Mouse (Mus musculus): ENCODE data around the gene Slc35c1. TPM values are rescaled to one million over a fixed set of nuclear protein-coding genes. Genes with fewer than 3 reads are reported as not detected.
"Not testable (repeated sequence)": the region's sequence is repeated elsewhere in the genome, so short reads cannot be mapped to it uniquely, and the experiment has no call there.

Gene Slc35c1
- polyA plus RNA-seq, 1 experiment, result 16.2 TPM

- WGBS, result 38% methylated on average over 23 of the region's 23 CpGs
- DNase-seq, result no peak
- no peaks in the 10 kb centered on the region for H3K27me3 ChIP-seq (ENCODE audit: control insufficient read depth, insufficient read depth, low read length)
- peak overlapping the region; percentile 41 for H3K4me3 ChIP-seq (replicated peaks; ENCODE audit: insufficient read depth, low read depth, low read length)
- H3K4me1 ChIP-seq (ENCODE audit: control insufficient read depth, insufficient read depth, low read length), result no peaks in the 10 kb centered on the region; the same call in 1 of the 2 replicates
- no peak for TF ChIP-seq POLR2A (IDR thresholded peaks at IDR 0.05; ENCODE audit: borderline replicate concordance, insufficient read depth, low read length)
- TF ChIP-seq CTCF (IDR thresholded peaks at IDR 0.05; ENCODE audit: borderline replicate concordance, insufficient read depth, low read depth, low read length), result no peak
- no peak overlapping the region for H3K27ac ChIP-seq (ENCODE audit: insufficient read depth, low read length)
Measured at GRCm38 (mm10) chr2:92484256-92485025, 24.1 kb upstream of the Slc35c1 start.

- no peak overlapping the region for H3K27ac ChIP-seq (ENCODE audit: insufficient read depth, low read length)
- 59% methylated on average over 5 of the region's 5 CpGs for WGBS
- no peak for DNase-seq
- no peaks in the 10 kb centered on the region for H3K27me3 ChIP-seq (ENCODE audit: control insufficient read depth, insufficient read depth, low read length)
- H3K4me3 ChIP-seq (replicated peaks; ENCODE audit: insufficient read depth, low read depth, low read length), result no peak overlapping the region
- TF ChIP-seq CTCF (IDR thresholded peaks at IDR 0.05; ENCODE audit: borderline replicate concordance, insufficient read depth, low read depth, low read length) (no peak), POLR2A (IDR thresholded peaks at IDR 0.05; ENCODE audit: borderline replicate concordance, insufficient read depth, low read length) (no peak)
- no peaks in the 10 kb centered on the region; the same call in 1 of the 2 replicates for H3K4me1 ChIP-seq (ENCODE audit: control insufficient read depth, insufficient read depth, low read length)
Measured at GRCm38 (mm10) chr2:92483505-92483904, 23.2 kb upstream of the Slc35c1 start.

GRCm38 (mm10) chr2:92482551-92482950 is 22.2 kb upstream of the Slc35c1 start:
- no peak for TF ChIP-seq POLR2A (IDR thresholded peaks at IDR 0.05; ENCODE audit: borderline replicate concordance, insufficient read depth, low read length)
- TF ChIP-seq CTCF (IDR thresholded peaks at IDR 0.05; ENCODE audit: borderline replicate concordance, insufficient read depth, low read depth, low read length), result no peak
- Histone ChIP-seq H3K27me3 (ENCODE audit: control insufficient read depth, insufficient read depth, low read length) (no peaks in the 10 kb centered on the region), H3K27ac (ENCODE audit: insufficient read depth, low read length) (no peak overlapping the region), H3K4me3 (replicated peaks; ENCODE audit: insufficient read depth, low read depth, low read length) (no peak overlapping the region), H3K4me1 (ENCODE audit: control insufficient read depth, insufficient read depth, low read length) (no peaks in the 10 kb centered on the region; the same call in 1 of the 2 replicates)
- 90% methylated on average over 1 of the region's 1 CpGs for WGBS
- no peak for DNase-seq

GRCm38 (mm10) chr2:92478313-92478688 is 18.0 kb upstream of the Slc35c1 start:
- no peak overlapping the region for H3K4me3 ChIP-seq (replicated peaks; ENCODE audit: insufficient read depth, low read depth, low read length)
- no peak overlapping the region for H3K27ac ChIP-seq (ENCODE audit: insufficient read depth, low read length)
- TF ChIP-seq POLR2A (IDR thresholded peaks at IDR 0.05; ENCODE audit: borderline replicate concordance, insufficient read depth, low read length), result no peak
- TF ChIP-seq CTCF (IDR thresholded peaks at IDR 0.05; ENCODE audit: borderline replicate concordance, insufficient read depth, low read depth, low read length), result no peak
- H3K27me3 ChIP-seq (ENCODE audit: control insufficient read depth, insufficient read depth, low read length), result no peaks in the 10 kb centered on the region
- WGBS, result 89% methylated on average over 4 of the region's 4 CpGs
- DNase-seq, result no peak
- no peaks in the 10 kb centered on the region for H3K4me1 ChIP-seq (ENCODE audit: control insufficient read depth, insufficient read depth, low read length)

GRCm38 (mm10) chr2:92477672-92478312 is 17.5 kb upstream of the Slc35c1 start:
- 50% methylated on average over 12 of the region's 12 CpGs for WGBS
- no peaks in the 10 kb centered on the region for H3K4me1 ChIP-seq (ENCODE audit: control insufficient read depth, insufficient read depth, low read length)
- H3K27ac ChIP-seq (ENCODE audit: insufficient read depth, low read length), result no peak overlapping the region
- no peak overlapping the region for H3K4me3 ChIP-seq (replicated peaks; ENCODE audit: insufficient read depth, low read depth, low read length)
- no peak for DNase-seq
- no peaks in the 10 kb centered on the region for H3K27me3 ChIP-seq (ENCODE audit: control insufficient read depth, insufficient read depth, low read length)
- no peak for TF ChIP-seq CTCF (IDR thresholded peaks at IDR 0.05; ENCODE audit: borderline replicate concordance, insufficient read depth, low read depth, low read length)
- TF ChIP-seq POLR2A (IDR thresholded peaks at IDR 0.05; ENCODE audit: borderline replicate concordance, insufficient read depth, low read length), result no peak

GRCm38 (mm10) chr2:92476580-92476979 is 16.2 kb upstream of the Slc35c1 start:
- H3K4me3 ChIP-seq (replicated peaks; ENCODE audit: insufficient read depth, low read depth, low read length); H3K27me3 ChIP-seq (ENCODE audit: control insufficient read depth, insufficient read depth, low read length); DNase-seq; H3K27ac ChIP-seq (ENCODE audit: insufficient read depth, low read length); H3K4me1 ChIP-seq (ENCODE audit: control insufficient read depth, insufficient read depth, low read length): not testable (repeated sequence)
- 94% methylated on average over 7 of the region's 7 CpGs for WGBS

GRCm38 (mm10) chr2:92475711-92476110 is 15.4 kb upstream of the Slc35c1 start:
- no peak overlapping the region for H3K27ac ChIP-seq (ENCODE audit: insufficient read depth, low read length)
- TF ChIP-seq CTCF (IDR thresholded peaks at IDR 0.05; ENCODE audit: borderline replicate concordance, insufficient read depth, low read depth, low read length) (no peak), POLR2A (IDR thresholded peaks at IDR 0.05; ENCODE audit: borderline replicate concordance, insufficient read depth, low read length) (no peak)
- 64% methylated on average over 2 of the region's 2 CpGs for WGBS
- DNase-seq, result no peak
- H3K27me3 ChIP-seq (ENCODE audit: control insufficient read depth, insufficient read depth, low read length), result no peaks in the 10 kb centered on the region
- no peaks in the 10 kb centered on the region for H3K4me1 ChIP-seq (ENCODE audit: control insufficient read depth, insufficient read depth, low read length)
- no peak overlapping the region for H3K4me3 ChIP-seq (replicated peaks; ENCODE audit: insufficient read depth, low read depth, low read length)

GRCm38 (mm10) chr2:92474920-92475319 is 14.6 kb upstream of the Slc35c1 start:
- Histone ChIP-seq H3K27ac (ENCODE audit: insufficient read depth, low read length) (no peak overlapping the region), H3K4me1 (ENCODE audit: control insufficient read depth, insufficient read depth, low read length) (no peaks in the 10 kb centered on the region), H3K4me3 (replicated peaks; ENCODE audit: insufficient read depth, low read depth, low read length) (no peak overlapping the region), H3K27me3 (ENCODE audit: control insufficient read depth, insufficient read depth, low read length) (no peaks in the 10 kb centered on the region)
- no peak for TF ChIP-seq POLR2A (IDR thresholded peaks at IDR 0.05; ENCODE audit: borderline replicate concordance, insufficient read depth, low read length)
- WGBS, result 87% methylated on average over 3 of the region's 3 CpGs
- DNase-seq, result no peak

All from cerebellum, adult 2 months (tissue).